Mouse (Mus musculus): ENCODE measurements around the gene Smarcd1.

- TF ChIP-seq POLR2A (IDR thresholded peaks at IDR 0.05; ENCODE audit: borderline replicate concordance, extremely low read depth, insufficient read depth, insufficient read length, poor library complexity, severe bottlenecking) = no peak
- TF ChIP-seq CTCF (IDR thresholded peaks at IDR 0.05; ENCODE audit: borderline replicate concordance, extremely low read depth, insufficient read depth, insufficient read length) = no peak
Observed at GRCm38 (mm10) chr15:99677089-99677488, 24.8 kb upstream of the Smarcd1 start.
